Mouse (Mus musculus): ENCODE results near the gene Ephb1.

GRCm38 (mm10) chr9:102029661-102030060 lies 324.8 kb downstream of the Ephb1 start:
- TF ChIP-seq POLR2A (IDR thresholded peaks at IDR 0.05; ENCODE audit: extremely low read depth, insufficient read depth, low read length) = no peak
- no peak for TF ChIP-seq CTCF (IDR thresholded peaks at IDR 0.05; ENCODE audit: low read depth, low read length)
